Mouse (Mus musculus) mouse trophoblast stem cell (cell line): ENCODE measurements around the gene Fam24a.

ENCODE experiments used
- in situ Hi-C, 2 experiments: fragments of 300-500 bp; cut with MseI, MboI; formaldehyde crosslinking; loops; 2 replicates in 1 of 2; 3 replicates in 1 of 2; pipeline ENCODE4 v1.15.1; 2025

The Fam24a gene

DNA sequence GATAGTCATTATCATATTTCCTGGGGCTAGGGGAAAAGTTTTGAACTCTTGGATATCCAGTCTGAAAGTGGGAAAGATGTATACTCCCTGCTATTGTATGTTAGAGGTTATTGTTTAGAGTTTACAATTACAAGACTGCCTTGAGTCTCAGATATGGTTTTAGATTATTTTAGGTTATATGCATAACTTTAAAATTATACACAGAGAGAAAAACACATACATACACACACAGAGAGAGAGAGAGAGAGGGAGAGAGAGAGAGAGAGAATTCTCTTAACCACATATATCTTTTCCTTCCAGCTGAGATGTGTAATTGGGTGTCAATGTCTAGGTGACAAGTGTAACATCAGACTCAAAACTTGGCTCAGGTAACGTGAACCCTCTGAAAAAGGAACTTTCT is at the start of gene Fam24a:
Gene Fam24a, plus strand, starts transcription at position 301 of the 400 bp plus-strand sequence.
- in situ Hi-C loops, result no loop called here

DNA sequence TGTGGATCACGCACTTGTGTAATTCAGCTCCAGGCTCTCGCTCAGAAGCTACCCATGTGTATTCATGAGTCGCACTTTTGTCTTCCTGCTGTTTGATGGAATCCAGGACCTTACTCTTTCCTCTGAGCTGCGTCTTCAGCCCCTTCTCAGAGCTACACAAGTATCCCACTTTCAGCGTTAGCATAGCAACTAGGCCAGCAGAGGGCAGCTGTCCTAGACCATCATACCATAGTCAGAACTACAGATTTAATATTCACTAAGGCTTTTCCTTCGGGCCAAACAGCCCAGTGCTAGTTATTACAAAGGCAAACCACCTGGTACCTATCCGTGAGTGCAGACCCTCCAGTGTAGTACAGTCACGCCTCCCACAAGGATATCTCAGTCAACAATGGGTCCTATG is 36.5 kb upstream of the Fam24a start:
- in situ Hi-C loops, result no loop called here

DNA sequence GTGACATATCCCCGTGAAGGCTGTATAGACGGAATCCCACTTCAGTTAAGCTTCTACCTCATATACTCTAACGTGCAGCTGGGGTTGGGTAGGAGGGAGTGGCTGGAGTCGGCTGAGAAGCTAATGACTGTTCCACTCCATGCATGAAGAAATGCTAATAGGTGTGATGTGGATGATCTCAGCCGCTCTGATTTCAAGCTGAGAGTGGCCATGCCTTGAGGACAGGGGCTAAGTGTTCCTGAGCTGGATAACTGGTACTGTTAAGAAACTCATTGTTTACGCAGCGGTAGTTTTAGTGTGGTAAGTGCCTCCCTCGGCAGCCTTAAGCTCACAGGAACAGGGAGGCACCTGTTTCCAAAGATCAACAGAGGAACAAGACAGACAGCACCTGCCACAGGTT is 30.3 kb upstream of the Fam24a start:
- in situ Hi-C loops, result no loop called here

DNA sequence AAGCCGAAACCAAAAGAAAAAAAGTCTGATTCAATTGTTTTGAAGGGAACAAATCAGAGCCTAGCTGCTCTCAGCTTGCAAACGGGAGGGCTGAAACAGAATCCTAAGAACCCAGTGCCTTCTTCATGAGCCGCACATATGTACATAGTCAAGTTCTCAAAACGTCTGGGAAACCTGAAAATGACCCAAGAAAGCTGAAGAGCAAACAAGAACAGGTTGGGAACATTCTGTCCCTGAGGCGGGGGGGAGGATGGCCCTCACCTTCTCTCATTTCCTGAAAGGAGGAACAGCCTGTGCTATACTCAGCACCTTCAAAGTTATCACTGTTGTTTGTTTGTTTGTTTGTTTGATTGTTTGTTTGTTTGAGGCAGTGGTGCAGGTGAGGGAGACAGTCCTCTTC is 26.9 kb upstream of the Fam24a start:
- in situ Hi-C loops, result no loop called here

DNA sequence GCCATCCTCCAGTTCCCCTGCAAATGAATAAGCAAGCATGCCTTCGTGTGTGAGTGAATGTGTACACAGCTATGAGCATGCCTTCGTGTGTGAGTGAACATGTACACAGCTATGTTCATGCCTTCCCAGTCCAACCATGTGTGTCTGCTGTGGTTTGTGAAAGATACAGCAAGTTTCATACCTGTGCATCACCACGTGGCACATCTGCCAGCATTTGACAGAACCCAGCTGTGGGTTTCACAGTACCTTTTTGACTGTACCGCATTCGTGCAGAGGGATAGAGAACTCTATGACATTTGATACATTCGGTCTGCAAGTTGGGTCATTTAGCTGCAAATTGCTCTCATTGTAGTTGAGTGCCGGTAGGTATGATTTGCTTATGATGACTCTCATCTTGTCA is 19.2 kb upstream of the Fam24a start:
- in situ Hi-C loops, result no loop called here

DNA sequence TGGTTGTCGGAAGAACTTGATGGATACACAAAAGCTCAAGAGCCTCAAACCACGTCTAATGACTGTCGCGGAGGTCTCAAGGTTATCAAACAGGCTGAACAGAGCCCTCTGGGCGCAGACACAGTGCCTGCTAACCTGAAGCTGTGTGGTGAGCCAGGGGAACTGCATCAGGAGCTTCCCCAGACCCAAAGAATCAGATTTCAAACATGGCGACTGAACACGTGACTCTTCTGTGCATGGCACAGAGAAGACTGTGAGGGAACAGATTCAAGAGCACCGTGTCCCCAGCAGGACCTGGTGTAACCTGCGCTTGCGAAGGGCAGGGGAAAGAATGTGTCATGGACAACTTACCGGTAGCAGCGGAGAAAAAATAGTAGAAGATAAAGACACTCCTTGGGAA is 16.1 kb upstream of the Fam24a start:
- in situ Hi-C loops, result no loop called here

DNA sequence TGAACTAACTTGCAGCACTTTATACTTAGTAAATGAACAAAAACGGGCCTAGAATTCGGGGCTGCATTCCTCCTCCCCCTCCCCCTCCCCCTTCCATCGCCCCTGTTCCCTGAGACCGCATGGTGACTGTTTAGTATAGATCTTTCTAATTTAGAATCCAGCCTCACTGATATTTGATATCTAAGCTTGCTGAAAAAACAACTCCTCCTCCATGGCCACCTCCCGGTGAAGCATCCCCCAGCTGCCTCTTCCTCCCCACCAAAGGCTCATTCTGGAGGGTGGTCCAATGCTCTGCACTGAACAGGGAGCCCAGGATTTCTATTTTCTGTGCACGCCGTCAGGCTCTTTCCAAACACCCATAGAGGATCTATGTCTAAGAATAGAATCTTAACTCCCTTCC is 15.3 kb upstream of the Fam24a start:
- in situ Hi-C loops, result no loop called here

DNA sequence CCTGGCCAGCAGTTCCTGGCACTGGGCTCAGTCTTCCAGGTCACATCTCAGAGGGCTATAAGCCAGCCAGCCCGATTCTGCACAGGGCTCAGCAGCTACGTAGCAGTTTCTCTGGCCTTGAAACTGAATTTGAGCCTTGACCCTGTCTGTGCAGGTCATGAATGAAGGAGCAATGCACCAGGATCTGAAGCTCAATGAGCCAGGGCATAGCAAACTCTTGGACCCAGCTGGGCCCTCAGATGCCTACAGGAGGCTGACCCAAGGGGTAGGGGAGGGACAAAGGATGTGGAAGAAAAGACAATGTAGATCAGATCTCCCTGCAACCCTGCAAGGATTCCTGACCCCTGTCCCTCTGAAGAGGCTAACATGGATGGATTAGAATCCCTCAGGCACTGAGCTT is 11.5 kb upstream of the Fam24a start, which contains the start of gene Cuzd1:
Gene Cuzd1, minus strand, starts transcription at position 101 of the 400 bp plus-strand sequence.
- in situ Hi-C loops, result no loop called here

DNA sequence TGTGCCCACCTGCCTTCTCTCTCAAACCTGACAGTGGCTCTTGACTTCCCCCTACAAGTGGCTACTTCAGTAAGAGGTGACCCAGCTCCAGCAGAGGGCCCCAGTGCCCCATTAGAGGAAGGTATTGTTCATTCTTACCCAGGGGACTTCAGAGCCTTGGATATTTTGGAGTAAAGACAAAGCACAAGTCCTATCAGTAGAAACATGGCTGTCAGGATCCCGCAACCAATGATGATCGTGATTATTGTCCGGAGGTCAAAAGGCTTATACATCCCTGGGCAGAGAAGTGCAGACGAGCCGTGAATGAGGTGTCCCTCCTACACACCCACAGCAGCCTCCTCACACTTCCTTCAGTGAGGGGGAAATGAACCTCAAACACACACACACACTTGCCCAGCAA is 6.6 kb upstream of the Fam24a start:
- in situ Hi-C loops, result no loop called here

DNA sequence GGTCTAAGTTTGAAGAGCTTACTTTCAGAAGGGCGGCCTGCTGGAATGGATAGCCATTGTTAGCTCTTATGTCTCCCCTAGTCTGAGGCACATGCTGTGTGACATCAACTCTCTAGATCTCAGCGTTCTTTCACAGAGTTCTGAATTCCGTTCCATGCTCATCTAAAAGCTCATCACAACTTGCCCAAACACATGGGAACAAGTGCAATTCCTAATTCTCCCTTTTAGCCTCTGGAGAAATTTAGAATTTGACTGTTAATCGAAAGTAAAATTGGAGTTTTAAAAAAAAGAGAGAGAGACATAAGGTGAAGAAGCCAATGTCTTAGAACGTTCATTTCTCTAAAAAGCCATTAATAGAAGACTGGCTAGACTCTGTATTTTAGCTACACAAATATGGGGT is 4.2 kb upstream of the Fam24a start, which contains the start of gene Fam24b:
Gene Fam24b, minus strand, starts transcription at position 101 of the 400 bp plus-strand sequence.
- in situ Hi-C loops, result no loop called here

DNA sequence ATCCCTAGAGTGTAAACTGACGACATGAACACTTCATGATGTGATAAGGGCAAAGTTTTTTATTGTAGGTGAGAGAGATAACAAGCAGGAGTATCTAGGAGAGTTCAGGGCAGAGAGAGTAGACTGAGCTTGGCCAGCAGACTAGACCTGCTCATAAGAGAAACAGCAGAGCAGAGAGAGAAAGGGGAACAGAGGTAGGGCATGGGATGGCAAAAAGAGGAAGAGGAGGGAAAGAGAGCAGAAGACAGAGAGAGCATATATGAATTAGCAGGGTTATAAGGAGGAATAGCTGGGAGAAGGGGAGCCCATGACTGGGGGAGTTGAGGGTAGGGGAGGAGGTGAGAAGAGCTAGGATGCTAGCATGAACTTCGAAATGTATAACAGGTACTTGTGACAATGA is 2.0 kb upstream of the Fam24a start:
- in situ Hi-C loops, result no loop called here

DNA sequence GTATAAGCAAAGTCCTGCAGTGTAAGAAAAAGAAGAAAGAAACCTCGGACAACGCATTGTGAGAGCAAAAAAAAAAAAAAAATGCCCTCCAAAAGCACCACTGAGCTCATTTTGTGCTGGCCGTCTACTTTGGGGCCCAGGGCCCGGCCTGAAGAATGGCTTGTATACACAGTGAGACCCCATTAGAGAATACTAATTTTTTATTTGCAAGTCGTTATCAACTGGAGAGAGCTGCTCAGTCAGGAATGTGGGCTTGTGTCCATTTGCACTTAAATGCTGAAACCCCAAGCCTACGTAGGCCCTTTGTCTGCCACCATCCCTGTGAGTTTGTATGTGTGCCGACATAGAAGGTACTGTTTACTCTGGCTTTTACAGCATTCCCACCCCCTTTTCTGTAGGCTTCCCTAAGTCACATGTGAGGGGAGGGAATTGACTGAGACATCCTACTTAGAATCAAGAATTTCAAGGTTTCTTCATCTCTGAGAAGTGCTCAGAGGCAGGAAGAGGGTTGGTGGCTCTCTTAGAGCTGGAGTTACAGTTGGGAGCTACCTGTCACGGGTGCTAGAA is 3.9 kb downstream of the Fam24a start:
- in situ Hi-C loops, result no loop called here

DNA sequence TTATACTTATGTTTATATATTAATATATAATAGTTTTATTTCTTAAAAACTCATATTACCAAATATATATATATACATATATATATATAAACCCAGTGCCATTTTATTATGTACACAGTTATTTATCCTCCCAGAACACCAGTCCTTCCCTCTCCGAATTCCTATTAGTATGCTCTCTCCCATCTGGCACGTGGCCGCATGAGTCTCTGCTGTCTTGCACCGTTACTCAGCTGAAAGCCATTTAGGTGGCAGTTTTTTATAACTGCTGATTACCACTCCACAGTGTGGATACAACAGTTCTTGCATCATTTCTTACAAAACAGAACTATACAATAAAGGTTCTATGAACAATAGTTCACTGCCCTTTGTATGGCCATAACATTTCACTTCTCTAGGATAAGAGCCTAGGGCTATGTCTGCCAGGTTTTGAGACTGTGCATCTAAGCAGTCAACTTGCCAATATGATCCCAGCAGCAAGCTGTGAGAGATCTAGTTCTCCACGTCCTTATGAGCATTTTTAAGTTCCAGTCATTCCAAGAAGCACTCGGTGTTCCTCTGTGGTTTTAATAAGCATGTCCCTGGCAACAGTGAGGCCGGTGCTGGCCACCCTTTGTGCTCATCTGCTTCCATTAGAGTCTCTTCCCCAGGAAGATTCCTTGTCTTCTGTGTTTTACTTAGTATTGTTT is 12.3 kb downstream of the Fam24a start:
- in situ Hi-C loops, result no loop called here

DNA sequence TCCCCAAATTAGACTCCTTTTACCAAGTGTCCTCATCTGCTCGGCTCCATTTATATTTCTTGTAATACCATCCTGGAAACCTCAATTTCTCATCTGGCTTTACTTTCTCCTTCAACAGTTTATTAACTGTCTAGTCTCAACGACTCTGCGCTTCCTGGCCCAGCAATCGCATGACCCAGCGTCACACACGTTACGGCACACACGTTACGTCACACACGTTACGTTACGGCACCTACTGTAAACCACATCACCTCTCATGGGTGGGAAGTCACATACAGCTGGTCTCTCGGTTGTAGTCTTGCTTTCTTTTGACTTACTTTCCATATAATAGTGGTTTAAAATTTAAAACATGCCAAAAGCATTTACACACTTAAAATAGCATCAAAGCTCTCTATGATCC is 22.4 kb downstream of the Fam24a start:
- in situ Hi-C loops, result no loop called here

DNA sequence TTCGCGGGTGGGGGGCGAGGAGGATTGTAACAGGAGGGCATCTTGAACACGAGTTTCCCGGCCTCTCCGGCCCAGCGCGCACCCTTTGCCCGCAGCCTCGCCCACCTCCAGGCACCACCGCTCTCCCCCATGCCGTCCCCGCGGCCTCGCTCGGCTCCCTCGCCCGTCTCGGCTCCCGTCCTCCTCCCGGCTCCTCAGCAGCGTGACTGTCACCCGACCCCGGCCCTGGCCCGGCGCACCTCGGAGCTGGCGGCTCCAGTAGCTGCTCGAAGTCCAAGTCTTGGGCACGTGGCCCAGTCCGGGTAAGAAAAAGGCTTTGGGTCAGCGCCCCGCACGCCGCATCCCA is 28.6 kb downstream of the Fam24a start:
- in situ Hi-C loops, result no loop called here

DNA sequence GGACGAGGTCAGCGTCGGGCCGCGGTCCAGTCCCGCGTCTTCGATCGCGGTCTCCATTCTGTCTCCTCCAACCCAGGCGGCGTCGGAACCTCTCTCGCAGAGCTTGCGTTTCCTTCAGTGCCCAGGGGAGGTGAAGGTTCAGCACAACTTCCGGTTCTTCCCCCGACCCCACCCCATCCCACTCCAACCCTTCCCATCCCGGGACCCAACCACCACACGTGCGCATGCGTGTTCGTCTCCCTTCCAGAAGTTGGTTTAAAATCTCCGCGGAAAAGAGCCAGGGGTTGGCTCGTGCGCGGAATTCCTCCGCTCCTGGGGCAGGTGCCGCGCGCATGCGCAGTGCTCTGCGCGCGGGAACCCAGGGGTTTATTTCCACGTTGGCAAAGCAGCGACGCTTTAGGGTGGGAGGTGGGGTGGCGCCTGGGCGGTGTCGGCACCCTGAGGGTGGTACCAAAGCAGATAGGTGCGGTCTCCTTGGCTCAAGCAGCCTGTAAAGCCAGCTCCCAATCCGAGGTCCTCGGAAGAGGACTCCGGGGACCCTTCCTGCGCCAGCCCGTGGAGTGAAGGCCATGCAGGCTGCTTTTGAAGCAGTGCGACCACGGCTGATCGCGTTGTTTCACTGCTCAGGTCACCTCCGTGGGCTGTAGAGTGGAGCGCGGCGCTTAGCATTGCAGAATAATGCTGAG is 29.1 kb downstream of the Fam24a start, which contains the start of gene 2310057M21Rik:
Gene 2310057M21Rik, minus strand, starts transcription at position 145 of the 686 bp plus-strand sequence.
- in situ Hi-C loops, result no loop called here

DNA sequence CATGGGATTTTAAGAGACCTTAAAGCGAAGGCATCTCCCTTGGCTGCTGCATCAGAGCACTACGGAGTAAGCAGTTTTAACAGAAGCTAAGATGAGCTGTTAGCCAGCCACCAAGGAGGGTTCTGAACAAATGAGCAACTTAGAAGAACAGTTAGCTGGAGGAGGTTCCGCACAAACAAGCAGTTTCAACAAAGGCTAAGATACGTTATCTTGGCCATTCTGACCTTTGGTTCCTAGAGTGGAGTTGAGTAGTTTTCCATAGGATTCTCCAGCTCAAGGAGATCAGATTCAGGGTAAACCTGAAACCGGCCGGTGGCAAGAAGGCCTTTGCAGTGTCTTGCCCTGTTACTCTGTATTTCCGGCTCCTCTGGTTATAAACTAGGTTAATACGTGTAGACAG is 30.5 kb downstream of the Fam24a start:
- in situ Hi-C loops, result no loop called here

DNA sequence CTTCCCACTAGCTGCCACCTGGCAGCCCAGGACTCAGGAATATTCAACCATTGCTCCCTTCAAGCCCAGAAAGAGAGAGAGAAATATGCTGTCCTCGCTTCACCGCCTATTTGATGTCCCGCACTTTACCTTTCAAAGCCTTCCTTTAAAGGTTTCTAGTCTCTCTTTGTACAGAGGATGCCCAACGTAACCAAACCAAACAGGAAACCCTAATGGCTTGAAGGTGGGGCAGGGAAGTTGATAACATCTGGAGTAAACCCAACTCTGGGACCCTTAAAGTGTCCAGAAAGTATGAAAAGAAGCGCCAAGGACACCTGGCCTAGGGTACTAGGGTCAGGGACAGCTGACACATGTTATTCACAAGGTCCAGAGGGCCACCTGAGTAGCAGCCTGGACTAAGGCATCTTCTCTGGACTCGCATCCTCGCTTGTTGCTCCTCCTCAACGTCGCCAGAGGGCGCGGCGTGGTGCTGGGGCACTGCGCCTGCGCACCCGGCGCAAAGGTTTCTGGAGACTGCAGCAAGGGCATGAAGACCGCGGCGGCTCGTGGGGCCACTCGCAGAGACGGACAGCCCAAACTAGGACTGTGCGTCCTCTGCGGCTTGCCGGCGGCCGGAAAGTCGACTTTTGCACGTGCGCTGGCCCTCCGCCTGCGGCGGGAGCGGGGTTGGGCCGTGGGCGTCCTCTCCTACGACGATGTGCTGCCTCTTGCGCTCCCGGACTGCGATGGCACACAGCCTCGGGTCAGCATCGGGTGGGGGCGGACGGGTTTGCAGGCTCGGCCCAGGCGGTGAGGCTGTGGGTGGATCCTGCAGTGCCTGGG is 37.2 kb downstream of the Fam24a start, which contains the start of gene Pstk:
Gene Pstk, plus strand, starts transcription at position 494 of the 822 bp plus-strand sequence.
- in situ Hi-C loops, result no loop called here

DNA sequence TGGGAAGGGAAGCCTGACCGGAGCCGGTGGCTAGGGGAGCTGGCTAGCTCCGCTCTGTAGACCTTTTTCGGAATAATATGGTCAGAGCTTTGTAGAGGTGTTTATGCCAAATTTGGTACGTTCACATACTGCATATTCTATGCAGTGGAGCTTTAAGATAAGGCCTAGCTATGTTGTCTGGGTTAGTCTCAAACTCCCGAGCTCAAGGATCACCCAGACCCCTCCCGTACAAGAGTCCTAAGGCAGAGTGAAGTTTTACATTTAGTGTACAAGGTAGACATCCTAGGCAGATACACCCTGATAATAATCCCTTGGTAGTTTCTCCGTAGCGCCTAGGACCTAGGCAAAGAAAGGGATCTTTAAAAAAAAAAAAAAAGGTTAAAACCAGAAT is 37.8 kb downstream of the Fam24a start:
- in situ Hi-C loops, result no loop called here

DNA sequence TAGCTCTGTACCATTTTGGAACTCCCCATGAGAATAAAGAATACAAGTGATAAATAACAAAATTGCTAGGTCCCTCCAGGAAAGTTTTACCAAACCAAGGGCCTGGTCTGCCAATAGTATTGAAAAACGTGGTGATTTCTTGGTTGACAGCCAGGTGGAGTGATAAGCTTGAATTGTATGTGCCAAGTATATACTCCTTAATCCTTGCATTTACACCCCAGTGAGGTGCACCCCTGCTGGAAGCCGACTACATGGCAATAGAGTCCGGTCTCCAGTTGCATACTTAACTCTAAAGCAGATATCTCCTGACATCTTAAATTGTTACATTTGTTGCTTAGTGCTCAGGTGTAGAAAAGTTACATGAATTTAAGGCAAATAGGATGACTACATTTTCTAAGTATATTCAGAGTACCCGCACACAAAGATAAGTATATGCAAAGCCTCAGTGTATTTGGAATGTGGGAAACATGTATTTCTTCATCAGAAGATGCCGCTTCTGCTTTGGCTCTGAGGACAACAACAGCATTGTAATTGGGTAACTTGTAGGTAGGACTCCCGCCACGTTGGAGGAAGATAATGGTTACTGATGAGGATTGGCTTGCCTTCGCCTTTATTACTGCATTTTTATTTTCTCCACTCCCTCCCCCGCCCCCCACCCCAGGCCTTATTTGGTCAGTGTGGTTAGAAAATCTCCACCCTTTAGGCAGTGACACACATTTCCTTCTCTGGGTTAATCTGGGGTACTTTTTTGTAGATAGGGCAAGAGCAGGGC is 38.4 kb downstream of the Fam24a start:
- in situ Hi-C loops, result no loop called here
